Mouse (Mus musculus) small intestine, adult 2 months (tissue): ENCODE measurements around the gene Mib2. TPM values are rescaled to one million over a fixed set of nuclear protein-coding genes. Genes with fewer than 3 reads are reported as not detected.

ENCODE experiments used
- H3K27ac ChIP-seq: fragments of 200-500 bp; 2 replicates; pipeline ENCODE4 v1.5.1; 2012; ENCODE audit warnings: low read depth, low read length, control low read depth, inconsistent platforms; ENCODE audit not compliant: insufficient read depth
- H3K27me3 ChIP-seq: fragments of 200-500 bp; 2 replicates; pipeline ENCODE4 v1.6.1; 2012; ENCODE audit warnings: mild to moderate bottlenecking, moderate library complexity, low read length, inconsistent platforms; ENCODE audit not compliant: control insufficient read depth, insufficient read depth
- H3K36me3 ChIP-seq: fragments of 200-500 bp; 2 replicates; pipeline ENCODE4 v1.6.1; 2012; ENCODE audit warnings: mild to moderate bottlenecking, low read length, control low read depth, inconsistent platforms; ENCODE audit not compliant: control insufficient read depth, insufficient read depth
- H3K4me1 ChIP-seq: fragments of 200-500 bp; 2 replicates; pipeline ENCODE4 v1.6.1; 2012; ENCODE audit warnings: low read length, inconsistent platforms, mixed read lengths; ENCODE audit not compliant: control insufficient read depth, insufficient read depth, insufficient read length
- H3K4me3 ChIP-seq: fragments of 200-500 bp; 2 replicates; pipeline ENCODE4 v1.5.1; 2012; ENCODE audit warnings: low read depth, mild to moderate bottlenecking, control low read depth, inconsistent platforms, low read length, moderate library complexity
- CTCF ChIP-seq: fragments of 200-500 bp; IDR thresholded peaks from 2 replicates; pipeline ENCODE4 v1.5.1; 2012; ENCODE audit warnings: low read depth, mild to moderate bottlenecking, control low read depth, inconsistent platforms, low read length, moderate library complexity, mixed read lengths; ENCODE audit not compliant: insufficient replicate concordance, insufficient read length; ENCODE audit errors: extremely low read depth
- POLR2A ChIP-seq: fragments of 200-500 bp; IDR thresholded peaks from 2 replicates; pipeline ENCODE4 v1.6.1; 2012; ENCODE audit warnings: low read depth, mild to moderate bottlenecking, control low read depth, inconsistent platforms, low read length, moderate library complexity
- WGBS: fragments of 180-500 bp; shearing (Covaris S2); methylation state at CpG from one replicate; pipeline ENCODE4 v1.1.7; 2018; 5-methylcytosine and 5-hydroxymethylcytosine counted together
- polyA plus RNA-seq: library from polyadenylated mRNA; depleted of rRNA; stranded (reverse); fragments of >200 nt; gene quantifications from 2 replicates; pipeline ENCODE4 v1.2.3, GENCODE M21; 2012

Gene Mib2
- polyA plus RNA-seq, 1 experiment = 85.4 TPM

DNA sequence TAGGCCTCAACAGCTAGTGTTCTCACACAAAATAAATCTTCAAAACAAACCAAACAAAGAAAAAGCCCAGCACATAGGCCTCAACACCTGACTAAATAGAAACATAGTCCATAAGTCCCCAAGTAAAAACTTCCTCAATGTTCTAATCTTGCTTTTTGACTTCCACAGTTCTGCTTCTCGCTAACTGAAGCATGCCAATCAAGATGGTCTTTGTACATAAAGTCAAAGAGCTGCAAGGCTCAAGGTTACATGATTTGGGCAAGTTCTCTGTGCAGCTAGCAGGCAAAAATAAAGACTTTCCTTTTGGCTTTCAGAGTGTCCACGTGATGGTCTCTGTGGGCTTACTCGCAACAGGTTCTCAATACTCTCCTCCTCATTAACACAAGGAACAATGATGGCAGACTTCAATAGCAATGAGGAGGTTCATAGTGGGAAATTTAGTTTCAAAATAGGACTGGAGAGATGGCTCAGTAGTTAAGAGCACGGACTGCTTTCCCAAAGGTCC is 34.5 kb upstream of the Mib2 start:
- H3K27ac ChIP-seq = no peak overlapping the region
- TF ChIP-seq POLR2A (no peak), CTCF (no peak)
- no peak overlapping the region for H3K4me3 ChIP-seq
- 87% methylated on average over 4 of the region's 4 CpGs for WGBS
- peaks cover 2% of the 10 kb centered on the region for H3K4me1 ChIP-seq
- H3K27me3 ChIP-seq = no peaks in the 10 kb centered on the region
- H3K36me3 ChIP-seq = peaks cover 1% of the 10 kb centered on the region; the same call in 1 of the 2 replicates

GRCm38 (mm10) chr4:155700425-155700824 is 31.4 kb upstream of the Mib2 start:
- no peak overlapping the region for H3K4me3 ChIP-seq
- TF ChIP-seq CTCF = no peak; the same call in 1 of the 2 replicates
- no peak for TF ChIP-seq POLR2A
- no peaks in the 10 kb centered on the region for H3K27me3 ChIP-seq
- H3K36me3 ChIP-seq = no peaks in the 10 kb centered on the region
- no peak overlapping the region for H3K27ac ChIP-seq
- peaks cover 8% of the 10 kb centered on the region for H3K4me1 ChIP-seq

DNA sequence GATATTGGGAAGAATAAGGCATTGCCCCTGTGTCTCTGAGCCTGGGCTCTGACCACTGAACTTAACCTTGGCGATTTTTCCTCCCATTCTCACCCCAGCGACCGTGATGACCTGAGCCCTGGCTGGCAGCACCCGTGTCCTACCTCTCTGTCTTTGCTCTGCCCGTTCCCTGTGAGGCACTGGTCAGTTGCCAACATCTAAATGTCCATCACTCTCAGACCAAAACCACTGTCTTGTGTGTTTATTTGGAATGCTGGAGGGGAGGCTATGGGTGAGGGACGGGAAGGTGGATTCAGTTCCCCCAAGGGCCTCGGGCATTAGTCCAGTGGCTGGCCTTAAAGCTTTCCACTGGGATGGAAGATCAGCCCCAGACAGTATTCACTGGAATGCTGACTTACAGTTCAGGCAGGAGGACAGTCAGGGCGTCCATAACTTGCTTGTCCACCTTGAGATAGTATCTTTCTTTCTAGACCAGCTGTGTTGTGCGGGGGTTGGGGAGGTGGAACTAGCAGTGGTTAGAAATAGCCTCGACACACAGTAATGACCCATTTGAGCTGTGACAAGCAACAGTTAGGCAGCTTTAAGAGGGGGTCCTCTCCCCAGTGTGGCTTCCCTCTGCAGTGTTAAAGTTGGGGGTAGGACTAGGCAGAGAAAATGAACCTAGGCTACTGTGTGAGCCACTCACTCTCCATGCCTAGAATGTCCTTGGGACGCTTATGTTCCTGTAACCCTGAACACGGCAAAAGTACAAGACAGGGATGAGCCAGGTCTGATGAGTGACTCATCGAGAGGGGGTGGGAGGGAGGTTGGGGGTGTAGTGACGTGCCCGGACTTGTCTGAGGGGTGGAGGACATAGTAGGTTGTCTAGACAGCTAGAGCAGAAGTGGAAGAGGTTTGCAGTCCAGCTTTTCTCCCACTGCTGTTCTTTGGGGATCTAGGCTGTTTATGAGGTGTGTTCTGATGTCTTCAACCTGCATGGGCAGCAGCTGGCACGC is 27.6 kb upstream of the Mib2 start:
- WGBS = 74% methylated on average over 16 of the region's 16 CpGs
- H3K4me3 ChIP-seq = peak overlapping the region; percentile 78
- no peaks in the 10 kb centered on the region for H3K27me3 ChIP-seq

DNA sequence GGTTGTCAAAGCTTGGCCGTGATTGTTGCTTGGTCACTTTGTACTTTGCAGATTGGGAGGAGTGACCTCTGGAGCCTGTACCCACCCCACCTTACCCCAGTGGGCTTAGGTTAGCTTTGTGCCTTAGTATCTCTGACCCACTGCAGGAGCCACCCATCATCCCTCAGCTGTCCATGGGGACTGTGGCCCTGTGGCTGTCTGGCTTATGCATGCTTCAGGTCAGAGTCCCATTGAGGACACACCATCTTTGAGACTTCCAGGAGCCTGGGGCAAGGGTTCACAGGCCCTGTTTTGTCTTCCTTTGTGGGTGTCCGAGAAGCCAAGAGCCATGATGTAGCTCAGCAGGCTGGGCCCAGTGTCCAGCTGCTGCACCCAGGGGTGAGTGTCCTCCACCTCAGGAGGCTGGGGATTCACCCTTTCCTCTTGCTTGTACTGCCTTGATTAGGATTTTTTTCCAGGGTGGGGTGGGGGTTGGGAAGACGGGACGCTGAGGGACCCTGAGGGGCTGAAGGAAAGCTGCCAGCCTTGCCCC is 26.6 kb upstream of the Mib2 start:
- Histone ChIP-seq H3K27me3 (no peaks in the 10 kb centered on the region), H3K4me3 (peak overlapping the region; percentile 78), H3K27ac (peak overlapping the region; percentile 22; the same call in 1 of the 2 replicates), H3K36me3 (no peaks in the 10 kb centered on the region), H3K4me1 (peaks cover 18% of the 10 kb centered on the region)
- TF ChIP-seq CTCF = no peak
- no peak for TF ChIP-seq POLR2A
- 67% methylated on average over 4 of the region's 4 CpGs for WGBS

More for the DNA sequence above, 27.6 kb upstream of the Mib2 start:
- peaks cover 18% of the 10 kb centered on the region for H3K4me1 ChIP-seq
- H3K36me3 ChIP-seq = no peaks in the 10 kb centered on the region
- H3K27ac ChIP-seq = 0 out of 2 replicates have a peak overlapping the region, but pooled peaks have one; percentile 29
- TF ChIP-seq CTCF (no peak), POLR2A (no peak)

DNA sequence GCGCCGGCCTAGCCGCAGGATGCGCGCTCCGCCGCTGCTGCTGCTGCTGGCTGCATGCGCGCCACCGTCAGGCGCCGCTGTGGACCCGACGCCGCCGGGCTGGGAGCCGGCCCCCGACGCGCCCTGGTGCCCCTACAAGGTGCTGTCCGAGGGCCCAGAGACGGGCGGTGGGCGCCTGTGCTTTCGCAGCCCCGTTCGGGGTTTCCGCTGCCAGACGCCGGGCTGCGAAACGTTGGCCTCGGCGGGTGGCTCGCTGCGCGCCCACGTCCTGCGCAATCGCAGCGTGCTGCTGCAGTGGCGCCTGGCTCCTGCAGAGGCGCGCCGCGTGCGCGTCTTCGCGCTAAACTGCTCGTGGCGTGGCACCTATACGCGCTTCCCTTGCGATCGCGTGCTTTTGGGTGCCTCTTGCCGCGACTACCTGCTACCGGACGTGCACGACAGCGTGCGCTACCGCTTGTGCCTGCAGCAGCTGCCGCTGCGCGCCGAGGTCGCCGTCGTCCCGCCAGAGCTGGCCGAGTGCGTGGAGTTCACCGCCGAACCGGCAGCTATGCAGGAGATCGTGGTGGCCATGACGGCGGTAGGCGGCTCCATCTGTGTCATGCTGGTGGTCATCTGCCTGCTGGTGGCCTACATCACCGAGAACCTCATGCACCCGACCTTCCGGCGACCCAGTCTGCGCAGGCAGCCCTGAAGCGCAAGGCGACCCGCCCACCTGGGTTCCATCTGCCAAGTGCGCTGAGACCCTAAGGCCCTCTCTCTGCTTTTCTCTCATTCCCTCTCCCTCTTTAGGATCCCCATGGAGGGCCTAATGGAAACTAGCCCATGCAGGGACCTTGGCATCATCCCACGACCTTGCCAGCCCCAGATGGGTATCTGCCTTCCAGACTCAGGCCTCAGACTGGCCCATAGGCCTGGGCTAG is 25.7 kb upstream of the Mib2 start:
- WGBS = 1% methylated on average over 91 of the region's 92 CpGs
- Histone ChIP-seq H3K36me3 (no peaks in the 10 kb centered on the region), H3K27ac (no peak overlapping the region; the same call in 1 of the 2 replicates), H3K4me1 (peaks cover 18% of the 10 kb centered on the region), H3K4me3 (peak overlapping the region; percentile 78), H3K27me3 (no peaks in the 10 kb centered on the region)
- TF ChIP-seq CTCF (no peak; the same call in 1 of the 2 replicates), POLR2A (no peak)

DNA sequence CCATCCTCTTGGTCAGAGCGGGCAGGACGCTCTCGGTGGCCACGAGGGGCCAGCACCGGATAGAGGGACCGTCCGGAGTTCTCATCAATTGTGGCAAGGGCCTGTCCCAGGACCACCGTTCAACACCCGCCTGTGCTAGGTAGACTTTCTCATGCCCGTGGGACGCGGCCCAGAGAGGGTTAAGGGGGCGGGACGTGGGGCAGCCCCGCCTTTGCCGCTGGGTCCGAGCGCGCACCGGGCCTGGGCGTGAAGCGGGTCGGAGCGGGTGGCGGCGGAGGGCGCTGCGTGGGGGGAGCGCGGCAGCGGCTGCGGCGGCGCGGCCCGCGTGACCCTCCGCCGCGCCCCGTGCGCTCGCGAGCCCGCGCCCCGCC is 25.1 kb upstream of the Mib2 start, which contains the start of gene Fndc10:
Gene Fndc10, plus strand, starts transcription at position 232 of the 371 bp plus-strand sequence.
- peak within 1 kb of the TSS; percentile 78 for H3K4me3 ChIP-seq
- H3K4me1 ChIP-seq = peaks cover 18% of the 10 kb centered on the region
- TF ChIP-seq CTCF = no peak
- TF ChIP-seq POLR2A = no peak
- WGBS = 1% methylated on average over 45 of the region's 47 CpGs
- no peaks in the 10 kb centered on the region for H3K36me3 ChIP-seq
- no peaks in the 10 kb centered on the region for H3K27me3 ChIP-seq
- H3K27ac ChIP-seq = no peak within 1 kb of the TSS; the same call in 1 of the 2 replicates
